Mouse (Mus musculus) MEL-GATA-1-ER (cell line): ENCODE data around the gene Vmn2r14.
"Not testable (repeated sequence)": the region's sequence is repeated elsewhere in the genome, so short reads cannot be mapped to it uniquely, and the experiment has no call there.

Experiments used
- DNase-seq: peaks from one replicate; pipeline ENCODE4 v3.0.0-alpha.2; 2012; ENCODE audit warnings: low read depth; ENCODE audit errors: extremely low read depth

Gene Vmn2r14

GRCm38 (mm10) chr5:109224608-109225007, at the start of gene Vmn2r14:
TSS of gene Vmn2r14 (minus strand) at chr5:109224708.
- DNase-seq = no peak

GRCm38 (mm10) chr5:109192099-109192498, 32.4 kb downstream of the Vmn2r14 start, which contains the start of gene Vmn2r13:
TSS of gene Vmn2r13 (minus strand) at chr5:109192199.
- not testable (repeated sequence) for DNase-seq

- DNase-seq = peak; percentile 28
These were observed 57.7 kb downstream of the Vmn2r14 start for GRCm38 (mm10) chr5:109166851-109167250.
